Mouse (Mus musculus): Measurements from ENCODE around the gene Sema3f.

Sema3f gene

DNA sequence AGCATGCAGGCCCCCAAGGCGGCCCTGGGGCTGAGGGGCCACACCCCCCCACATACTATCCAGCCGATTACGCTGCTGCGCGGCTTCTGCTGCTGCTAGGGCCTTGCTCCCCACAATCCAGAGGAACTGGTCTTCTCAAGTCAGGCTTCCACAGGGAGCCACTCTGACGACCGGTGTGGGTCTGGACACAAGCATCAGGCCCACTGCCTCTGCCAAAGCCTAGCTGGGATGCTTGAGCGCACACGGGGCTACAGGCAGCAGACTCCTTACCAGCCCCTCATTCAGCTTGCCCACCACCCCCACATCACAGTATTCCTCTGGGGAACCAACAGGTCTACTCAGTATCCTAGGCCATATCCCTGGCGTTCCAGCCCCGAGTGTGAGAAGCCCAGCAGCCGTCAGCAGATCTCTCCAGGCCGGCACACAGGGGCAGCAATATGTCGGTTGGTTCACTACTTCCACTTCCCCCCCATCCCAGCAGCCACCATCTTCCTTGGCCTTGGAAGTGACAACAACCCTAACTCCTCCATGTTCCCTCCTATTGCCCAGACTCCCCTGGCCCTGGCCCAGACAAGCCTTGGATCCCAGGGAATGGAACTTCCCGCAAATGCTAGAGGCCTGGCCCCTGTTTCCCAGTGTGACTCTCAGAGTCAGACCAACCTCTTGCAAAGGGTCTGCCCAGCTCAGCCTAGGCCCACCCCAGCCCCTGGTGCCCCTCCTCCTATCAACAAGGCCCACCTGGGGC is 76.4 kb downstream of the Sema3f start:
- DNase-seq (ENCODE audit: low spot score in 2 of 2), result no peak

GRCm38 (mm10) chr9:107633091-107633660 is 77.1 kb downstream of the Sema3f start:
- peak; percentile 92 for DNase-seq (ENCODE audit: low spot score in 2 of 2)

- peak; percentile 69 to 79 for DNase-seq (ENCODE audit: low spot score in 2 of 2)
These were observed 77.8 kb downstream of the Sema3f start for GRCm38 (mm10) chr9:107632478-107632877.

GRCm38 (mm10) chr9:107631861-107632260 is 78.4 kb downstream of the Sema3f start:
- no peak for DNase-seq (ENCODE audit: low spot score in 2 of 2)

Data from spleen, postnatal 36 days (tissue).